Mouse (Mus musculus) gonadal fat pad, adult 2 months (tissue): ENCODE data around the gene Tnks2. TPM values are rescaled to one million over a fixed set of nuclear protein-coding genes. Genes with fewer than 3 reads are reported as not detected.

Experiments
- DNase-seq: peaks from one replicate; pipeline ENCODE4 v3.0.0-alpha.2; 2012; ENCODE audit warnings: low read depth
- polyA plus RNA-seq: library from polyadenylated mRNA; depleted of rRNA; stranded (reverse); fragments of >200 nt; gene quantifications from 2 replicates; pipeline ENCODE4 v1.2.3, GENCODE M21; 2012; rRNA removed

Tnks2 gene
- polyA plus RNA-seq, 1 experiment, result 33.7 TPM

DNA sequence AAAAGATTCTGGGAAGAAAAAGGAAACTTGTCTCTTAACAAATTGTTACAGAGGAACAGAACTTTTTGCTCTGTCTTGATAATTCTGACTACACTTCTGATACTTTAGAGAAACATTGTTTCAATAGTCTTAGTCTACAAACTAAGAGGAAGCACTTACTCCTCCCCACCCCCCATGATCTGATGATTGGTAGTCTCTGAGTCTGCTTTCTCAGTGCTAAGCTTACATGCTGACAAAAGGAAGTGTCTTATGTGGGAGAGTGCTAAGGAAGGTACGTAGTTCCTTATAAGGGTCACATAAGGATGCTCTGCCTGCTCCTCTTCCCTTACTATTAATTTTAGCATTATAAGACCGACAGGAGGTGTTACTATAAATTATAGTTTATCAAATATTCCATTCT is 98.6 kb downstream of the Tnks2 start:
- no peak for DNase-seq

DNA sequence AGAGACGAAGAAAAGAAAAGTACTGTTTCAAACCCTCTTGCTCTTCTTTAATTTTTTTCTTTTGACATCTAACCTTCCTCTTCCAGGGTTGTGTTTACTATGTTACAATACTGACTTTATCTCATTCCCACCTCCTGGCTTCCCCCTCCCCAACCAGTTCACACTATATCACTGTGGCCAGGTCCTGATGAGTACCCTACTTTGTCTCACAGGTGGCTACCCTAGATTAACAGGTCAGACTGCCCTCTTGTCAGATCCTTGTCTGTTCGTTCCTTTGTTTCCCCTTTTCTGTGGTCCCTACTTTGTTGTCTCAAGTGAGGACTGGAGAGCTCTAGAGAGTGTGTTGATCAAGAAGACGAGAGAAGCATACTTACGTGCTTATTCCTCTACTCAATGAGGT is 102.3 kb downstream of the Tnks2 start:
- DNase-seq, result no peak

DNA sequence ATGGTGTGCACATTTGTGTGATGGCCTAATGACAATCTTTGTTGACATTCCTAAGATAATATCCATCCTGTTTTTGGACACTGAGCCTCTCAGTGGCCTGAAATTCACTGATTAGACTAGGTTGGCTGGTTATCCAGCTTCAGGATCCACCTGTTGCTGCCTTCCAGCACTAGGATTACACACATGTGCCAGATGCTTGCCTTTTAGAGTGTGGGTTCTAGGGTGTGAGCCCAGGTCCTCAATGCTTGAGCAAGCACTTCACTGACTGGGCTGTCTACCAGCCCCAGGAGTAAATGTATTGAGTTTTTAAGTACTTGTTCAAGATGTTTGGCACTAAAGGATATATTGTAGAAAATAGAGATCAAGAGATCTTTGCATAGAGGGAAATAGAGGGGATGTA is 104.0 kb downstream of the Tnks2 start:
- DNase-seq, result no peak

DNA sequence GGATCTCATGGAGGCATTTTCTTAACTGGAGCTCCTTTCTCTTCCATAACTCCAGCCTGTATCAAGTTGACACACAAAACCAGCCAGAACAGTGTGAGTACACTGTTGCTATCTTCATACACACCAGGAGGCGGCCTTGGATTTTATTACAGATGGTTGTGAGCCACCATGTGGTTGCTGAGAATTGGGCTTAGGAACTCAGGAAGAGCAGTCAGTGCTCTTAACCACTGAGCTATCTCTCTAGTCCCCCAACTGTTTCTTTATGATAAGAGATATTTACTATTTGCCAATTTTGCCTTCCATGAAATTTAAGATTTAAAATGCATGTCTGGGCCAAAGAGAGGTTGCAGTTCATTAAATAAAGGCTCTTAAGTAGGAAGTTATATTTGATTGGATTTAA is 106.0 kb downstream of the Tnks2 start:
- no peak for DNase-seq

Other genes starting within 250 kb of the Tnks2 start
- 7.8 and 8.1 TPM in 2 replicates for gene Ppp1r3c, start 97.6 kb upstream of the Tnks2 start, polyA plus RNA-seq
- gene Fgfbp3, start 85.4 kb downstream of the Tnks2 start, polyA plus RNA-seq, result 1.9 and 2.8 TPM in 2 replicates
- gene Btaf1, start 91.8 kb downstream of the Tnks2 start, polyA plus RNA-seq, result 5.4 and 6.3 TPM in 2 replicates